Mouse (Mus musculus) intestine, postnatal 0 days (tissue): ENCODE measurements around the gene Stard5. TPM values are rescaled to one million over a fixed set of nuclear protein-coding genes. Genes with fewer than 3 reads are reported as not detected.

Source experiments
- ATAC-seq: fragments of 200-750 bp; cut with Nextera tagmentation; 2 replicates; pipeline ENCODE4 v1.8.0; 2017; ENCODE audit warnings: mild to moderate bottlenecking, moderate TSS enrichment, moderate library complexity
- H3K27ac ChIP-seq: fragments of 300-500 bp; sonication (generic); 2 replicates; pipeline ENCODE4 v1.5.1; 2014; ENCODE audit warnings: mild to moderate bottlenecking, low read depth, low read length, moderate library complexity
- H3K27me3 ChIP-seq: fragments of 300-500 bp; sonication (generic); replicated peaks from 2 replicates; pipeline ENCODE4 v1.6.1; 2014; ENCODE audit warnings: low read length, mixed read lengths; ENCODE audit not compliant: control insufficient read depth, insufficient read depth
- H3K36me3 ChIP-seq: fragments of 300-500 bp; sonication (generic); 2 replicates; pipeline ENCODE4 v1.6.1; 2014; ENCODE audit warnings: mild to moderate bottlenecking, moderate library complexity; ENCODE audit not compliant: control insufficient read depth, insufficient read depth
- H3K4me1 ChIP-seq: fragments of 300-500 bp; sonication (generic); replicated peaks from 2 replicates; pipeline ENCODE4 v1.6.1; 2014; ENCODE audit warnings: antibody characterized with exemption, low read length, mixed read lengths; ENCODE audit not compliant: control insufficient read depth, insufficient read depth
- H3K4me2 ChIP-seq: fragments of 300-500 bp; sonication (generic); replicated peaks from 2 replicates; pipeline ENCODE4 v1.6.1; 2014; ENCODE audit warnings: low read depth, mild to moderate bottlenecking, moderate library complexity
- H3K4me3 ChIP-seq: fragments of 300-500 bp; sonication (generic); 2 replicates; pipeline ENCODE4 v1.5.1; 2014; ENCODE audit warnings: low read depth, low read length
- H3K9ac ChIP-seq: fragments of 300-500 bp; sonication (generic); 2 replicates; pipeline ENCODE4 v1.6.1; 2014; ENCODE audit warnings: mild to moderate bottlenecking, low read depth, low read length
- H3K9me3 ChIP-seq: fragments of 300-500 bp; sonication (generic); 2 replicates; pipeline ENCODE4 v1.6.1; 2016; ENCODE audit warnings: mixed run types; ENCODE audit not compliant: control insufficient read depth
- CTCF ChIP-seq: sonication (generic); IDR thresholded peaks from 2 replicates; pipeline ENCODE4 v1.5.1; 2016; ENCODE audit warnings: low read depth, mild to moderate bottlenecking, control low read depth, antibody characterized with exemption, moderate library complexity
- WGBS: fragments of 180-500 bp; shearing (Covaris S2); extraction: QIAGEN DNeasy Blood & Tissue Kit; methylation state at CpG from one replicate; pipeline ENCODE4 v1.1.7; 2014; 5-methylcytosine and 5-hydroxymethylcytosine counted together
- polyA plus RNA-seq: library from polyadenylated mRNA; unstranded; fragments of >200 nt; fragmentation: Nextera tagmentation; extraction: Ambion mirVana; gene quantifications from 2 replicates; pipeline ENCODE4 v1.2.1, GENCODE M21; 2015

Gene Stard5
- polyA plus RNA-seq = 67.6 and 73.2 TPM in 2 replicates

GRCm38 (mm10) chr7:83631828-83632681 lies at the start of gene Stard5:
TSS of gene Stard5 (plus strand) at chr7:83631959.
- no peaks in the 10 kb centered on the region for H3K9me3 ChIP-seq
- H3K36me3 ChIP-seq = peaks cover 12% of the 10 kb centered on the region; the same call in 1 of the 2 replicates
- under 1% methylated on average over 35 of the region's 35 CpGs for WGBS
- H3K27me3 ChIP-seq = no peaks in the 10 kb centered on the region
- ATAC-seq = peak; percentile 87
- H3K27ac ChIP-seq = peak within 1 kb of the TSS; percentile 86
- peaks cover 20% of the 10 kb centered on the region; the same call in 1 of the 2 replicates for H3K4me1 ChIP-seq
- peak within 1 kb of the TSS; percentile 66 for H3K9ac ChIP-seq
- peak within 1 kb of the TSS; percentile 81 for H3K4me2 ChIP-seq
- peak; percentile 39 for TF ChIP-seq CTCF
- H3K4me3 ChIP-seq = peak within 1 kb of the TSS; percentile 79

GRCm38 (mm10) chr7:83584639-83585471 lies 46.9 kb upstream of the Stard5 start, which contains the start of gene Tmc3:
TSS of gene Tmc3 (plus strand) at chr7:83584927.
- no peak within 1 kb of the TSS for H3K27ac ChIP-seq
- H3K4me1 ChIP-seq = no peaks in the 10 kb centered on the region
- no peaks in the 10 kb centered on the region for H3K36me3 ChIP-seq
- TF ChIP-seq CTCF = no peak
- no peak within 1 kb of the TSS for H3K4me2 ChIP-seq
- WGBS = 31% methylated on average over 11 of the region's 11 CpGs
- H3K4me3 ChIP-seq = no peak within 1 kb of the TSS
- no peak within 1 kb of the TSS for H3K9ac ChIP-seq
- H3K27me3 ChIP-seq = no peaks in the 10 kb centered on the region
- no peaks in the 10 kb centered on the region for H3K9me3 ChIP-seq
- ATAC-seq = no peak

- Histone ChIP-seq H3K27me3 (no peaks in the 10 kb centered on the region), H3K4me2 (no peak overlapping the region), H3K4me3 (no peak overlapping the region), H3K4me1 (no peaks in the 10 kb centered on the region), H3K27ac (no peak overlapping the region), H3K36me3 (no peaks in the 10 kb centered on the region), H3K9me3 (no peaks in the 10 kb centered on the region), H3K9ac (no peak overlapping the region)
- 80% methylated on average over 3 of the region's 3 CpGs for WGBS
- no peak for TF ChIP-seq CTCF
- no peak for ATAC-seq
Measured at GRCm38 (mm10) chr7:83594056-83594455, 37.7 kb upstream of the Stard5 start.

GRCm38 (mm10) chr7:83597063-83597462 lies 34.7 kb upstream of the Stard5 start:
- H3K9me3 ChIP-seq = no peaks in the 10 kb centered on the region
- H3K4me3 ChIP-seq = no peak overlapping the region
- ATAC-seq = no peak
- WGBS = 87% methylated on average over 3 of the region's 3 CpGs
- H3K27ac ChIP-seq = no peak overlapping the region
- H3K9ac ChIP-seq = no peak overlapping the region
- no peaks in the 10 kb centered on the region for H3K36me3 ChIP-seq
- no peaks in the 10 kb centered on the region for H3K27me3 ChIP-seq
- no peak overlapping the region for H3K4me2 ChIP-seq
- 0 out of 2 replicates have a peak, but pooled peaks cover 8% of the 10 kb centered on the region for H3K4me1 ChIP-seq
- no peak for TF ChIP-seq CTCF

GRCm38 (mm10) chr7:83598997-83599912 lies 32.5 kb upstream of the Stard5 start:
- WGBS = 46% methylated on average over 13 of the region's 13 CpGs
- peak; percentile 30; the same call in 1 of the 2 replicates for TF ChIP-seq CTCF

More at GRCm38 (mm10) chr7:83598997-83599912, 32.5 kb upstream of the Stard5 start:
- Histone ChIP-seq H3K9me3 (no peaks in the 10 kb centered on the region), H3K27ac (no peak overlapping the region), H3K4me1 (0 out of 2 replicates have a peak, but pooled peaks cover 8% of the 10 kb centered on the region), H3K36me3 (no peaks in the 10 kb centered on the region), H3K4me3 (no peak overlapping the region), H3K4me2 (no peak overlapping the region), H3K9ac (no peak overlapping the region), H3K27me3 (no peaks in the 10 kb centered on the region)
- ATAC-seq = peak; percentile 78
